Mouse (Mus musculus) brain, embryonic 14.5 days (tissue): Measurements from ENCODE around the gene Zmym6. TPM values are rescaled to one million over a fixed set of nuclear protein-coding genes. Genes with fewer than 3 reads are reported as not detected.

Source experiments
- DNase-seq: peaks from one replicate; pipeline ENCODE4 v3.0.0-alpha.2; 2011; ENCODE audit warnings: low read depth
- CTCF ChIP-seq: fragments of 200-500 bp; IDR thresholded peaks from 2 replicates; pipeline ENCODE4 v1.5.1; 2012; ENCODE audit warnings: inconsistent platforms, mild to moderate bottlenecking, moderate library complexity, borderline replicate concordance; ENCODE audit not compliant: insufficient read depth, insufficient read length; ENCODE audit errors: extremely low read depth
- POLR2A ChIP-seq: fragments of 200-500 bp; IDR thresholded peaks from 2 replicates; pipeline ENCODE4 v1.6.1; 2012; ENCODE audit warnings: mild to moderate bottlenecking, inconsistent platforms, borderline replicate concordance; ENCODE audit not compliant: poor library complexity, insufficient read depth, insufficient read length, severe bottlenecking; ENCODE audit errors: extremely low read depth
- polyA plus RNA-seq: library from polyadenylated mRNA; depleted of rRNA; stranded (reverse); fragments of >200 nt; gene quantifications from 2 replicates; pipeline ENCODE4 v1.2.3, GENCODE M21; 2012; rRNA removed

The Zmym6 gene
- polyA plus RNA-seq, 1 experiment: 39.0 TPM

GRCm38 (mm10) chr4:127171341-127171905 is 94.2 kb downstream of the Zmym6 start:
- TF ChIP-seq CTCF: no peak
- no peak for TF ChIP-seq POLR2A
- DNase-seq: peak; percentile 58

GRCm38 (mm10) chr4:127172119-127172518 is 94.9 kb downstream of the Zmym6 start:
- peak; percentile 35 for DNase-seq
- TF ChIP-seq CTCF (no peak), POLR2A (no peak)

- no peak for TF ChIP-seq CTCF
- TF ChIP-seq POLR2A: no peak
- no peak for DNase-seq
These were observed 95.4 kb downstream of the Zmym6 start for GRCm38 (mm10) chr4:127172614-127173013.

- no peak for TF ChIP-seq POLR2A
- no peak for TF ChIP-seq CTCF
- peak; percentile 37 for DNase-seq
These were observed 96.3 kb downstream of the Zmym6 start for GRCm38 (mm10) chr4:127173461-127173860.

Other genes starting within 250 kb of the Zmym6 start
- gene Zmym4, start 109.2 kb upstream of the Zmym6 start, polyA plus RNA-seq: 31.9 and 44.6 TPM in 2 replicates
- 170 and 307 TPM in 2 replicates for gene Sfpq, start 56.1 kb upstream of the Zmym6 start, polyA plus RNA-seq
- gene Zmym1, start 16.2 kb upstream of the Zmym6 start, polyA plus RNA-seq: 10.9 and 13.6 TPM in 2 replicates
- 15.9 and 23.1 TPM in 2 replicates for gene Tmem35b, start 46.3 kb downstream of the Zmym6 start, polyA plus RNA-seq
- 27.0 and 42.7 TPM in 2 replicates for gene Dlgap3, start 91.8 kb downstream of the Zmym6 start, polyA plus RNA-seq
- 31.6 and 37.0 TPM in 2 replicates for gene Smim12, start 166.4 kb downstream of the Zmym6 start, polyA plus RNA-seq
- gene Gja4, start 236.7 kb downstream of the Zmym6 start, polyA plus RNA-seq: 28.2 and 29.5 TPM in 2 replicates